Mouse (Mus musculus): ENCODE measurements around the gene Ahcy. TPM values are rescaled to one million over a fixed set of nuclear protein-coding genes. Genes with fewer than 3 reads are reported as not detected.
"Not testable (repeated sequence)": the region's sequence is repeated elsewhere in the genome, so short reads cannot be mapped to it uniquely, and the experiment has no call there.

Gene Ahcy
- polyA plus RNA-seq, 1 experiment from 2014 or later = 85.0 TPM

- 0 out of 2 replicates have a peak, but pooled peaks cover 4% of the 10 kb centered on the region for H3K4me1 ChIP-seq (replicated peaks)
- no peaks in the 10 kb centered on the region for H3K27me3 ChIP-seq (ENCODE audit: insufficient read depth, poor library complexity, severe bottlenecking)
- WGBS = 84% methylated on average over 3 of the region's 3 CpGs
- no peak overlapping the region for H3K27ac ChIP-seq
- H3K4me3 ChIP-seq = no peak overlapping the region
- H3K36me3 ChIP-seq = no peaks in the 10 kb centered on the region
- DNase-seq (ENCODE audit: low spot score) = no peak
- H3K9me3 ChIP-seq = no peaks in the 10 kb centered on the region
Measured at GRCm38 (mm10) chr2:155044542-155044941, 29.8 kb downstream of the Ahcy start.

- Histone ChIP-seq H3K4me3 (no peak overlapping the region), H3K36me3 (no peaks in the 10 kb centered on the region), H3K9me3 (no peaks in the 10 kb centered on the region), H3K27ac (no peak overlapping the region), H3K27me3 (ENCODE audit: insufficient read depth, poor library complexity, severe bottlenecking) (no peaks in the 10 kb centered on the region), H3K4me1 (replicated peaks) (peaks cover 4% of the 10 kb centered on the region; the same call in 1 of the 2 replicates)
- 75% methylated on average over 4 of the region's 4 CpGs for WGBS
- DNase-seq (ENCODE audit: low spot score) = no peak
Measured at GRCm38 (mm10) chr2:155039956-155040355, 34.3 kb downstream of the Ahcy start.

GRCm38 (mm10) chr2:155032938-155033710 is 41.2 kb downstream of the Ahcy start:
- 47% methylated on average over 19 of the region's 19 CpGs for WGBS
- Histone ChIP-seq H3K9me3 (no peaks in the 10 kb centered on the region), H3K27me3 (ENCODE audit: insufficient read depth, poor library complexity, severe bottlenecking) (no peaks in the 10 kb centered on the region; the same call in 1 of the 2 replicates), H3K36me3 (no peaks in the 10 kb centered on the region), H3K4me3 (no peak overlapping the region), H3K27ac (no peak overlapping the region), H3K4me1 (replicated peaks) (peaks cover 8% of the 10 kb centered on the region; the same call in 1 of the 2 replicates)
- no peak for DNase-seq (ENCODE audit: low spot score)

GRCm38 (mm10) chr2:155030831-155031230 is 43.5 kb downstream of the Ahcy start:
- H3K4me3 ChIP-seq = no peak overlapping the region
- no peaks in the 10 kb centered on the region for H3K9me3 ChIP-seq
- no peaks in the 10 kb centered on the region for H3K36me3 ChIP-seq
- 0 out of 2 replicates have a peak, but pooled peaks cover 8% of the 10 kb centered on the region for H3K4me1 ChIP-seq (replicated peaks)
- no peak for DNase-seq (ENCODE audit: low spot score)
- 81% methylated on average over 7 of the region's 7 CpGs for WGBS
- H3K27ac ChIP-seq = no peak overlapping the region
- H3K27me3 ChIP-seq (ENCODE audit: insufficient read depth, poor library complexity, severe bottlenecking) = no peaks in the 10 kb centered on the region; the same call in 1 of the 2 replicates

GRCm38 (mm10) chr2:155020247-155020826 is 54.0 kb downstream of the Ahcy start:
- H3K36me3 ChIP-seq, H3K9me3 ChIP-seq: not testable (repeated sequence)
- H3K27ac ChIP-seq = peak overlapping the region; percentile 89
- H3K4me1 ChIP-seq (replicated peaks) = peaks cover 12% of the 10 kb centered on the region
- WGBS = 15% methylated on average over 20 of the region's 20 CpGs
- peaks cover 37% of the 10 kb centered on the region for H3K27me3 ChIP-seq (ENCODE audit: insufficient read depth, poor library complexity, severe bottlenecking)
- H3K4me3 ChIP-seq = peak overlapping the region; percentile 53; the same call in 1 of the 2 replicates
- DNase-seq (ENCODE audit: low spot score) = peak; percentile 10

- under 1% methylated on average over 22 of the region's 22 CpGs for WGBS
- DNase-seq (ENCODE audit: low spot score) = peak; percentile 93
- H3K4me3 ChIP-seq = peak overlapping the region; percentile 53
- peaks cover 12% of the 10 kb centered on the region for H3K4me1 ChIP-seq (replicated peaks)
- H3K36me3 ChIP-seq = no peaks in the 10 kb centered on the region
- H3K9me3 ChIP-seq = no peaks in the 10 kb centered on the region
- peaks cover 38% of the 10 kb centered on the region for H3K27me3 ChIP-seq (ENCODE audit: insufficient read depth, poor library complexity, severe bottlenecking)
- H3K27ac ChIP-seq = peak overlapping the region; percentile 89
Measured at GRCm38 (mm10) chr2:155019673-155020072, 54.6 kb downstream of the Ahcy start.

GRCm38 (mm10) chr2:155018762-155019641 is 55.3 kb downstream of the Ahcy start:
- Histone ChIP-seq H3K4me1 (replicated peaks) (peaks cover 12% of the 10 kb centered on the region), H3K9me3 (no peaks in the 10 kb centered on the region), H3K27ac (peak overlapping the region; percentile 89), H3K4me3 (peak overlapping the region; percentile 53), H3K27me3 (ENCODE audit: insufficient read depth, poor library complexity, severe bottlenecking) (peaks cover 45% of the 10 kb centered on the region), H3K36me3 (no peaks in the 10 kb centered on the region)
- under 1% methylated on average over 38 of the region's 38 CpGs for WGBS
- DNase-seq (ENCODE audit: low spot score) = peak; percentile 86

- peaks cover 47% of the 10 kb centered on the region for H3K27me3 ChIP-seq (ENCODE audit: insufficient read depth, poor library complexity, severe bottlenecking)
- not testable (repeated sequence) for H3K36me3 ChIP-seq; DNase-seq (ENCODE audit: low spot score); H3K9me3 ChIP-seq
- 1% methylated on average over 24 of the region's 26 CpGs for WGBS
- H3K27ac ChIP-seq = peak within 1 kb of the TSS; percentile 89
- H3K4me1 ChIP-seq (replicated peaks) = peaks cover 12% of the 10 kb centered on the region
- peak within 1 kb of the TSS; percentile 53 for H3K4me3 ChIP-seq
Measured at GRCm38 (mm10) chr2:155018251-155018755, 56.0 kb downstream of the Ahcy start, which contains the start of gene Gm14226. TSS of gene Gm14226 (plus strand) at chr2:155018266.

- Histone ChIP-seq H3K4me1 (replicated peaks) (peaks cover 12% of the 10 kb centered on the region), H3K27me3 (ENCODE audit: insufficient read depth, poor library complexity, severe bottlenecking) (peaks cover 37% of the 10 kb centered on the region)
- DNase-seq (ENCODE audit: low spot score); H3K36me3 ChIP-seq; H3K9me3 ChIP-seq; H3K27ac ChIP-seq; H3K4me3 ChIP-seq: not testable (repeated sequence)
- 8% methylated on average over 8 of the region's 9 CpGs for WGBS
Measured at GRCm38 (mm10) chr2:155016751-155017150, 57.5 kb downstream of the Ahcy start.

GRCm38 (mm10) chr2:155012991-155013390 is 61.3 kb downstream of the Ahcy start:
- WGBS = 78% methylated on average over 6 of the region's 6 CpGs
- peaks cover 19% of the 10 kb centered on the region for H3K27me3 ChIP-seq (ENCODE audit: insufficient read depth, poor library complexity, severe bottlenecking)
- H3K9me3 ChIP-seq = no peaks in the 10 kb centered on the region
- H3K27ac ChIP-seq = no peak overlapping the region
- H3K4me3 ChIP-seq = no peak overlapping the region
- H3K4me1 ChIP-seq (replicated peaks) = no peaks in the 10 kb centered on the region
- no peak for DNase-seq (ENCODE audit: low spot score)
- H3K36me3 ChIP-seq = no peaks in the 10 kb centered on the region

GRCm38 (mm10) chr2:155011086-155011656 is 63.1 kb downstream of the Ahcy start:
- Histone ChIP-seq H3K9me3 (peaks cover 4% of the 10 kb centered on the region; the same call in 1 of the 2 replicates), H3K4me3 (no peak overlapping the region), H3K27ac (no peak overlapping the region), H3K27me3 (ENCODE audit: insufficient read depth, poor library complexity, severe bottlenecking) (peaks cover 19% of the 10 kb centered on the region), H3K36me3 (no peaks in the 10 kb centered on the region), H3K4me1 (replicated peaks) (no peaks in the 10 kb centered on the region)
- 60% methylated on average over 3 of the region's 3 CpGs for WGBS
- no peak for DNase-seq (ENCODE audit: low spot score)

Measured in hindbrain, embryonic 10.5 days (tissue).